Mouse (Mus musculus) liver, postnatal 0 days (tissue): Measurements from ENCODE around the gene Trp53i11. TPM values are rescaled to one million over a fixed set of nuclear protein-coding genes. Genes with fewer than 3 reads are reported as not detected.

Experiments
- ATAC-seq: fragments of 200-750 bp; cut with Nextera tagmentation; 2 replicates; pipeline ENCODE4 v1.8.0; 2017; ENCODE audit warnings: mild to moderate bottlenecking, moderate library complexity
- DNase-seq: peaks from one replicate; pipeline ENCODE4 v3.0.0-alpha.2; 2016
- H3K27ac ChIP-seq: fragments of 300-500 bp; sonication (generic); 2 replicates; pipeline ENCODE4 v1.5.1; 2014; ENCODE audit warnings: antibody characterized with exemption, moderate library complexity, mild to moderate bottlenecking, low read depth
- H3K27me3 ChIP-seq: fragments of 300-500 bp; sonication (generic); 2 replicates; pipeline ENCODE4 v1.6.1; 2014; ENCODE audit warnings: low read length, control low read depth, mixed read lengths; ENCODE audit not compliant: insufficient read depth
- H3K36me3 ChIP-seq: fragments of 300-500 bp; sonication (generic); replicated peaks from 2 replicates; pipeline ENCODE4 v1.6.1; 2014; ENCODE audit warnings: mild to moderate bottlenecking, control low read depth, low read length, moderate library complexity, mixed read lengths; ENCODE audit not compliant: insufficient read depth
- H3K4me1 ChIP-seq: fragments of 300-500 bp; sonication (generic); 2 replicates; pipeline ENCODE4 v1.6.1; 2014; ENCODE audit warnings: antibody characterized with exemption, mild to moderate bottlenecking, control low read depth; ENCODE audit not compliant: insufficient read depth
- H3K4me2 ChIP-seq: fragments of 300-500 bp; sonication (generic); 2 replicates; pipeline ENCODE4 v1.6.1; 2014; ENCODE audit warnings: low read depth, mild to moderate bottlenecking, low read length, moderate library complexity, mixed read lengths
- H3K4me3 ChIP-seq: fragments of 300-500 bp; sonication (generic); 2 replicates; pipeline ENCODE4 v1.5.1; 2014; ENCODE audit warnings: low read depth, low read length
- H3K9ac ChIP-seq: fragments of 300-500 bp; sonication (generic); replicated peaks from 2 replicates; pipeline ENCODE4 v1.6.1; 2014; ENCODE audit warnings: mild to moderate bottlenecking, moderate library complexity
- H3K9me3 ChIP-seq: fragments of 300-500 bp; sonication (generic); 2 replicates; pipeline ENCODE4 v1.6.1; 2016; ENCODE audit warnings: mild to moderate bottlenecking, control low read depth, low read length, mixed read lengths
- CTCF ChIP-seq: sonication (generic); IDR thresholded peaks from 2 replicates; pipeline ENCODE4 v1.5.1; 2016; ENCODE audit warnings: antibody characterized with exemption, low read depth
- EP300 ChIP-seq: IDR thresholded peaks from 2 replicates; pipeline ENCODE4 v1.6.1; 2016; ENCODE audit warnings: antibody characterized with exemption, low read depth, mild to moderate bottlenecking
- whole genome bisulfite sequencing: fragments of 180-500 bp; shearing (Covaris S2); extraction: QIAGEN DNeasy Blood & Tissue Kit; methylation state at CpG from one replicate; pipeline ENCODE4 v1.1.7; 2014; ENCODE audit not compliant: insufficient replicate concordance; 5-methylcytosine and 5-hydroxymethylcytosine counted together
- polyA plus RNA-seq: library from polyadenylated mRNA; unstranded; fragments of >200 nt; fragmentation: Nextera tagmentation; extraction: Ambion mirVana; gene quantifications from 2 replicates; pipeline ENCODE4 v1.2.1, GENCODE M21; 2015

The Trp53i11 gene
- 4.0 and 5.7 TPM in 2 replicates for polyA plus RNA-seq

DNA sequence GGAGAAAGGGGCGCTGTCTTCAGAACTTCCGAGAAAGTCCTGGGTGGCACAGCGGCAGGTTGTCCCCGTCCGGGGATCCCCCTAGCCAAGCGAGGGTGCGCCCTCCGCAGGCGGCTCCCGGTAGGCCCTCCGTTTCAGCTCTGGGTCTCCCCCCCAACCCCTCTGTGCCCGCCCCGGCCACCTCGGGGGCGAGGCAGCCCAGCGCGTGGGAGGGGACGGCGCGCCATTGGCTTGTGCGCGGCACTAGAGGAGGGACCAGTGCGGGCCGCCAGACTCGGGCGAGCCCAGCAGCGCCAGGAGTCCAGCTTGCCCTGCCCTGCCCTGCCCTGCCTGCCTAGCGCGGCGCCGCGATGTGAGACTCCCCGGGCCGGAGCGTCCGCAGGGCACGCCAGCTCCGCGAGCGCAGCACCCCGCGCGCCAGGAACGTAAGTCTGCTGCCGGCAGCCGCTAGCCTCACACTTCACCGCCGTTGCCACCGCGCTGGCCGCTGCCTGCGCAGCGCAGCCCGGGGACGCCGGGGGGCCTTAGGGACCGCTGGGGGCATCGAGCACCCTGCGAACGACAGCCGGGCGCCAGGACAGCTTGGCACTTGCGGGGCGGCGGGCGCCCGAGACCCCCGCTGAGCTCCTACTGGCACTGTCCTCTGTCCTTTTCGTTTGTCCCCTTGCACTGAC is at the start of gene Trp53i11:
Trp53i11 (plus strand) TSS at position 226 of the 674 bp plus-strand sequence.
- ATAC-seq (peak; percentile 85), DNase-seq (peak; percentile 83)
- Histone ChIP-seq H3K4me2 (peak within 1 kb of the TSS; percentile 89), H3K9me3 (no peaks in the 10 kb centered on the region), H3K9ac (peak within 1 kb of the TSS; percentile 67), H3K4me1 (peaks cover 15% of the 10 kb centered on the region), H3K36me3 (no peaks in the 10 kb centered on the region), H3K27ac (peak within 1 kb of the TSS; percentile 62; the same call in 1 of the 2 replicates), H3K4me3 (peak within 1 kb of the TSS; percentile 64), H3K27me3 (peaks cover 38% of the 10 kb centered on the region)
- TF ChIP-seq EP300, result no peak
- TF ChIP-seq CTCF, result peak; percentile 66
- WGBS, result 1% methylated on average over 37 of the region's 69 CpGs

DNA sequence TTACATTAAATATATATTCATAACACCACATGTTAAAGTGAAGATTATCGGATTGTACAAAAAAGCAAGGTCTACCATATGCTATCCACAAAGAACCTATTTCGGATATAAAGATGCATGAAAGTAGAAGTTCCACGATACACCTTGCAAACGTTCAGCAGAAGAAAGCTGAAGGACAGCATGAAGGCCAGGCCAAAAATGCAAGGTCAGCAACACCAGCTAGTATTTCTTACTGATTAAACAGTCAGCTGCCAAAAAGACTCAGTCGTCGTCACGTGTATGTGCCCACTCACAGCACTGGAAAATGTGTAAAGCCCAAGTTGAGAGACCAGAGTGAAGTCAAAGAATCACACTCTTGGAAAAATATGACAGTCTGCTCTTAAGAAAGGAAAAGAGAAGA is 47.9 kb upstream of the Trp53i11 start:
- no peak for ATAC-seq
- WGBS, result 82% methylated on average over 7 of the region's 7 CpGs
- no peak for TF ChIP-seq EP300
- no peak for TF ChIP-seq CTCF

DNA sequence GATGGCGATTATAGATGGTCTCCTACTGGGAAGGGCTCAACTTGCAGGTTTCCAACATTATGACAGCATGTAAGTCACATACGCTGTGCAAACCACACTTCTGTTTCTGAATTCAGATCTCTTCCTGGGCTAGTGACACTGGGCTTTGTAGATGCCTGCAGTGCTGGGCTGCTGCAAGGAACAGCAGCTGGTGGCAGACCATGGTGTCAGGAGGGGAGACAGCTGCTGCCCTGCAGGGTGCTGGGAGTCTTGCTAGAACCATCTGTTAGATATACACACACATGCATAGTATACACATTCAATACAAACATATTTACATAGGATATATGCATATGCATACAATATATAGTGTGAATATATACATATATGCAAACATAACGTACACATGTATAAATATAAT is 46.0 kb upstream of the Trp53i11 start:
- TF ChIP-seq EP300 (no peak), CTCF (no peak)
- no peak overlapping the region for H3K27ac ChIP-seq
- 75% methylated on average over 3 of the region's 3 CpGs for WGBS
- no peak overlapping the region for H3K4me2 ChIP-seq
- ATAC-seq (no peak), DNase-seq (no peak)
- no peaks in the 10 kb centered on the region for H3K4me1 ChIP-seq
- H3K27me3 ChIP-seq, result no peaks in the 10 kb centered on the region
- no peaks in the 10 kb centered on the region for H3K9me3 ChIP-seq
- no peaks in the 10 kb centered on the region for H3K36me3 ChIP-seq
- no peak overlapping the region for H3K4me3 ChIP-seq
- no peak overlapping the region for H3K9ac ChIP-seq

More for the DNA sequence above, 47.9 kb upstream of the Trp53i11 start:
- Histone ChIP-seq H3K4me1 (no peaks in the 10 kb centered on the region), H3K9ac (no peak overlapping the region), H3K27me3 (no peaks in the 10 kb centered on the region), H3K27ac (no peak overlapping the region), H3K36me3 (no peaks in the 10 kb centered on the region), H3K4me2 (no peak overlapping the region), H3K9me3 (no peaks in the 10 kb centered on the region), H3K4me3 (no peak overlapping the region)
- no peak for DNase-seq

DNA sequence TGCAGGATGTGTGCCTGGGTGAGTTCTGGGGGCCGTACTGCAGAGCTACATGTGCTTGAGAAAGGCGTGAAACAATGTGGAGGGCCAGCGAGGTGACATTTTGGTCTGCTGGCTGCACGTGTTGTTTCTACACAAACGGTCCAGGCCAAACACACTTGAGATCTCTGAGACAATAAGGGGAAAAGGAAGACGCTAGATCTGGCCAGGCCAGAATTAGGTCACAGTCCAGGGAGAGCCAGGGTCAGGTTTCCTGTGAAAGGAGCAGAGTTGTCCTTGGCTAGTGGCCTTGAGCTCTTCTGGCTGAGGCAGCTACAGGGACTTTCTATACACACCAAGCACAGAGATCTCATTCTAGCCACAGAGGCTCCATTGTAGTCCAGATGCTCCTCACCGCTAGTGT is 44.7 kb upstream of the Trp53i11 start:
- no peaks in the 10 kb centered on the region for H3K27me3 ChIP-seq
- no peaks in the 10 kb centered on the region for H3K4me1 ChIP-seq
- no peak overlapping the region for H3K4me2 ChIP-seq
- TF ChIP-seq CTCF (no peak), EP300 (no peak)
- no peak overlapping the region for H3K27ac ChIP-seq
- no peak for DNase-seq
- no peak for ATAC-seq
- no peak overlapping the region for H3K9ac ChIP-seq
- WGBS, result 49% methylated on average over 7 of the region's 7 CpGs
- no peaks in the 10 kb centered on the region for H3K36me3 ChIP-seq
- no peak overlapping the region for H3K4me3 ChIP-seq
- H3K9me3 ChIP-seq, result no peaks in the 10 kb centered on the region

DNA sequence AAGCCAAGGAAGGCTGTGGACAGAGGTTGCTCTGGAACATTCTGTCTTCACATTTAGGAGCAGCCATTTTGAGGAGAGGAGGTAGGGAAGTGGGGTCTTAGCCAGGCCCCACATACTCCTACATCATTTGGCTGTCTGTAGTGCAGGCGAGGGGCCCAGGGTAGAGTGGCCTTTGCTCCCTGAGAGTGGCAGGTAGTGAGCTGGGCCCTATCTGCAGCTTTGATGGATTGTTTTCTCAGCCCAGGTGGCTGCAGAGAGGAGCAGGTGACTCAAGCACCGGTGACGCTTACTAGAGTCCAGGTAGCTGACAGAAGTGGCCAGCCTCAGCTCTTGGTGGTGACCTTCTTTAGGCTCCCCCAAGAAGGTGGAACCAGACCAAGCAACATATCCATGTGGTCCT is 43.2 kb upstream of the Trp53i11 start:
- Histone ChIP-seq H3K4me3 (no peak overlapping the region), H3K27ac (no peak overlapping the region), H3K4me1 (no peaks in the 10 kb centered on the region), H3K4me2 (no peak overlapping the region), H3K36me3 (no peaks in the 10 kb centered on the region), H3K9me3 (no peaks in the 10 kb centered on the region), H3K27me3 (no peaks in the 10 kb centered on the region), H3K9ac (no peak overlapping the region)
- 55% methylated on average over 3 of the region's 3 CpGs for WGBS
- DNase-seq (no peak), ATAC-seq (no peak)
- TF ChIP-seq EP300, result no peak
- no peak for TF ChIP-seq CTCF

DNA sequence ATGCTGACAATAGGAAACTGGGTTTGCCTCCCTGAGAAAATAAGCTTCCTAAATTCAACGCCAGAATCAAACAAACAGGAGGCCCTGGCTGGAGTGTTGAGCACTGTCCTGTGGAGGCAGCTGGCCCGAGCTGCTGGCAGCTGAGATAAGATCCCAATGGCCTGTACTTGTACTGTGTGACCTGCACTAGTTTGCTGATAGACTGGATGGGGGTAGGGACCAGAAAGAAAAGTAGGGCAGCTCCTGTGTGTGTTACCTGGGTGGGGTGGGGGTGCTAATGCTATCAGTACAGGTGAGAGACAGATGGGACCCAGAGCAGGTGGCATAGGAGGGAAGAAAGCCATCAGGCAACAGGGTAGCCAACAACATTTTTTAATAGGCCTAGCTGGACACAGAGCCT is 37.3 kb upstream of the Trp53i11 start:
- Histone ChIP-seq H3K4me2 (no peak overlapping the region), H3K4me1 (no peaks in the 10 kb centered on the region), H3K9me3 (no peaks in the 10 kb centered on the region), H3K36me3 (no peaks in the 10 kb centered on the region), H3K9ac (no peak overlapping the region), H3K4me3 (no peak overlapping the region), H3K27me3 (no peaks in the 10 kb centered on the region), H3K27ac (no peak overlapping the region)
- DNase-seq (no peak), ATAC-seq (no peak)
- WGBS, result 24% methylated on average over 2 of the region's 2 CpGs
- TF ChIP-seq EP300 (no peak), CTCF (no peak)
